ENCODE assay signal across 9 mouse cellular contexts in the genomic region with DNA sequence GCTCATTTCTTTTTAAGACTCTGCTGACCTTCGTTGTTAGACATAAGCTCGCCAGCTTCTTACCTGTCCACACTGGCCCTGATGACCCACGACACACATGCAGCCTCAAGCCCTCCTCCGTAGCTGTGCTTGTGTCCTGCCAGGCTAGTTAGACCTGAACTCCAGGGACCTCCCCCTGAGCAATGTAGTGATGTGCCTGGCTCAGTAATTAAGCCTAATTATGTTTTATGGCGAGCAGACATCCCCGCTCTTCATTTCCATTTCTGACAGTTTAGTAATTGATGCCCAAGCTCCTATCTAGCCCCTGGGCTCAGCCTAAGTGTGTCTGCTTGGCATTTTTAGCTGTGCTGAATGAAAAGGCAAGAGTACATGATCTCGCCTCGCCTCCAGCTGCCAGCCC. TPM values are rescaled to one million over a fixed set of nuclear protein-coding genes. Genes with fewer than 3 reads are reported as not detected.
A peak's percentile ranks its signal among the peaks of the same experiment; 100 is the strongest.
DNase-seq lines count a peak whose midpoint lies in the region; ATAC-seq and TF ChIP-seq lines count a peak whose summit lies in the region.
"Had no signal": no experiment of that assay in that cellular context is flagged by ENCODE, and none has a peak within 500 bp of the region (broad histone marks: within the 10 kb centered on the region; RNA-seq: fewer than 3 reads in every experiment).

No protein-coding gene starts in this region.

- ATAC-seq in forebrain, embryonic 11.5 days (replicated peaks; ENCODE audit: low FRiP score) = peak; percentile 65
- ATAC-seq in forebrain, postnatal 0 days = no peak
- ATAC-seq in limb, embryonic 14.5 days (ENCODE audit: low FRiP score, low read depth) = no peak
- peak; percentile 50 for ATAC-seq in forebrain, embryonic 14.5 days
- peak; percentile 64 for ATAC-seq in neural tube, embryonic 13.5 days (ENCODE audit: low read depth)

- no peak overlapping the region for H3K4me3 ChIP-seq in forebrain, embryonic 11.5 days (ENCODE audit: low read depth, low read length)
- H3K4me3 ChIP-seq in forebrain, postnatal 0 days (ENCODE audit: low read depth, low read length) = no peak overlapping the region
- H3K4me3 ChIP-seq in limb, embryonic 14.5 days (replicated peaks; ENCODE audit: low read length) = no peak overlapping the region
- H3K4me3 ChIP-seq in limb, embryonic 10.5 days = no peak overlapping the region
- no peak overlapping the region for H3K4me3 ChIP-seq in forebrain, embryonic 14.5 days (ENCODE audit: low read depth, low read length)
- no peak overlapping the region for H3K4me3 ChIP-seq in neural tube, embryonic 13.5 days

- no peak for TF ChIP-seq CTCF in forebrain, postnatal 0 days (IDR thresholded peaks at IDR 0.05; ENCODE audit: low read depth)

- H3K9ac ChIP-seq in forebrain, embryonic 11.5 days (ENCODE audit: low read length) = no peak overlapping the region
- no peak overlapping the region for H3K9ac ChIP-seq in forebrain, postnatal 0 days
- no peak overlapping the region for H3K9ac ChIP-seq in limb, embryonic 14.5 days (ENCODE audit: low read depth, low read length, severe bottlenecking)
- H3K9ac ChIP-seq in forebrain, embryonic 14.5 days (ENCODE audit: low read length) = no peak overlapping the region
- H3K9ac ChIP-seq in neural tube, embryonic 13.5 days = no peak overlapping the region

- H3K9me3 ChIP-seq in forebrain, embryonic 11.5 days (ENCODE audit: control insufficient read depth, low read length) = peaks cover 3% of the 10 kb centered on the region
- H3K9me3 ChIP-seq in forebrain, postnatal 0 days (ENCODE audit: low read length) = no peaks in the 10 kb centered on the region
- H3K9me3 ChIP-seq in limb, embryonic 14.5 days (ENCODE audit: control insufficient read depth, low read length) = no peaks in the 10 kb centered on the region
- H3K9me3 ChIP-seq in limb, embryonic 10.5 days (replicated peaks) = no peaks in the 10 kb centered on the region
- H3K9me3 ChIP-seq in forebrain, embryonic 14.5 days (replicated peaks; ENCODE audit: control insufficient read depth, low read length) = no peaks in the 10 kb centered on the region
- no peaks in the 10 kb centered on the region for H3K9me3 ChIP-seq in neural tube, embryonic 13.5 days

- peaks cover 12% of the 10 kb centered on the region for H3K4me1 ChIP-seq in forebrain, embryonic 11.5 days (replicated peaks; ENCODE audit: control insufficient read depth, insufficient read depth, low read length)
- 0 out of 2 replicates have a peak, but pooled peaks cover 10% of the 10 kb centered on the region for H3K4me1 ChIP-seq in forebrain, postnatal 0 days (ENCODE audit: insufficient read depth)
- peaks cover 4% of the 10 kb centered on the region; the same call in 1 of the 2 replicates for H3K4me1 ChIP-seq in limb, embryonic 14.5 days (ENCODE audit: control insufficient read depth, insufficient read depth, low read length)
- peaks cover 14% of the 10 kb centered on the region for H3K4me1 ChIP-seq in limb, embryonic 10.5 days
- H3K4me1 ChIP-seq in forebrain, embryonic 14.5 days (ENCODE audit: control insufficient read depth, insufficient read depth, low read length) = peaks cover 16% of the 10 kb centered on the region
- peaks cover 34% of the 10 kb centered on the region for H3K4me1 ChIP-seq in neural tube, embryonic 13.5 days (replicated peaks)

- no peak for DNase-seq in forebrain, embryonic 11.5 days (ENCODE audit: low spot score)
- no peak for DNase-seq in forebrain, postnatal 0 days
- DNase-seq in limb, embryonic 14.5 days (ENCODE audit: low spot score) = no peak
- DNase-seq in limb, embryonic 10.5 days (ENCODE audit: low spot score) = no peak
- peak; percentile 48 for DNase-seq in forebrain, embryonic 14.5 days (ENCODE audit: low spot score)
- DNase-seq in thymus, postnatal 4 days = no peak
- DNase-seq in cerebellum, postnatal 36 days = no peak
- DNase-seq: lung, postnatal 36 days had no signal

- no peak overlapping the region for H3K27ac ChIP-seq in forebrain, embryonic 11.5 days (ENCODE audit: low read depth, low read length)
- no peak overlapping the region for H3K27ac ChIP-seq in forebrain, postnatal 0 days (ENCODE audit: low read depth, low read length)
- 0 out of 2 replicates have a peak overlapping the region, but pooled peaks have one; percentile 15 for H3K27ac ChIP-seq in limb, embryonic 14.5 days (replicated peaks; ENCODE audit: low read depth, low read length)
- no peak overlapping the region for H3K27ac ChIP-seq in limb, embryonic 10.5 days
- H3K27ac ChIP-seq in forebrain, embryonic 14.5 days (ENCODE audit: low read depth, low read length) = peak overlapping the region; percentile 22; the same call in 1 of the 2 replicates
- H3K27ac ChIP-seq in neural tube, embryonic 13.5 days (replicated peaks) = peak overlapping the region; percentile 35

- no peak for TF ChIP-seq POLR2A in limb, embryonic 14.5 days (IDR thresholded peaks at IDR 0.05; ENCODE audit: borderline replicate concordance, extremely low read depth, insufficient read depth, insufficient read length)

- WGBS in forebrain, embryonic 11.5 days = 70% methylated on average over 8 of the region's 8 CpGs
- WGBS in forebrain, postnatal 0 days = 40% methylated on average over 8 of the region's 8 CpGs
- WGBS in limb, embryonic 14.5 days = 74% methylated on average over 8 of the region's 8 CpGs
- WGBS in limb, embryonic 10.5 days = 78% methylated on average over 8 of the region's 8 CpGs
- 34% methylated on average over 8 of the region's 8 CpGs for WGBS in forebrain, embryonic 14.5 days
- WGBS in neural tube, embryonic 13.5 days = 36% methylated on average over 8 of the region's 8 CpGs

- H3K27me3 ChIP-seq in forebrain, embryonic 11.5 days (ENCODE audit: control insufficient read depth, insufficient read depth, low read length) = no peaks in the 10 kb centered on the region
- no peaks in the 10 kb centered on the region for H3K27me3 ChIP-seq in forebrain, postnatal 0 days (ENCODE audit: insufficient read depth, low read length)
- H3K27me3 ChIP-seq in limb, embryonic 14.5 days (ENCODE audit: control insufficient read depth, insufficient read depth, low read length) = no peaks in the 10 kb centered on the region
- H3K27me3 ChIP-seq in limb, embryonic 10.5 days (ENCODE audit: low read depth, poor library complexity, severe bottlenecking) = no peaks in the 10 kb centered on the region
- H3K27me3 ChIP-seq in forebrain, embryonic 14.5 days (replicated peaks; ENCODE audit: control insufficient read depth, insufficient read depth, low read length) = no peaks in the 10 kb centered on the region
- no peaks in the 10 kb centered on the region for H3K27me3 ChIP-seq in neural tube, embryonic 13.5 days

- H3K4me2 ChIP-seq in forebrain, embryonic 11.5 days (ENCODE audit: low read depth, low read length, severe bottlenecking) = 0 out of 2 replicates have a peak overlapping the region, but pooled peaks have one; percentile 8
- no peak overlapping the region for H3K4me2 ChIP-seq in forebrain, postnatal 0 days (ENCODE audit: low read depth)
- no peak overlapping the region for H3K4me2 ChIP-seq in limb, embryonic 14.5 days (replicated peaks; ENCODE audit: low read depth, low read length, severe bottlenecking)
- H3K4me2 ChIP-seq in forebrain, embryonic 14.5 days (ENCODE audit: low read length) = no peak overlapping the region
- H3K4me2 ChIP-seq in neural tube, embryonic 13.5 days = peak overlapping the region; percentile 29

- H3K36me3 ChIP-seq in forebrain, embryonic 11.5 days (ENCODE audit: control insufficient read depth, insufficient read depth, low read length) = peaks cover 14% of the 10 kb centered on the region
- H3K36me3 ChIP-seq in forebrain, postnatal 0 days (ENCODE audit: insufficient read depth) = peaks cover 20% of the 10 kb centered on the region
- peaks cover 43% of the 10 kb centered on the region for H3K36me3 ChIP-seq in limb, embryonic 14.5 days (ENCODE audit: control insufficient read depth, insufficient read depth, low read length)
- peaks cover 84% of the 10 kb centered on the region for H3K36me3 ChIP-seq in limb, embryonic 10.5 days
- H3K36me3 ChIP-seq in forebrain, embryonic 14.5 days (ENCODE audit: control insufficient read depth, insufficient read depth, low read length) = peaks cover 26% of the 10 kb centered on the region
- peaks cover 43% of the 10 kb centered on the region for H3K36me3 ChIP-seq in neural tube, embryonic 13.5 days

RNA-seq across cellular contexts. Expression of a gene that starts 22.3 kb away (rescaled TPM):
- polyA plus RNA-seq in forebrain, embryonic 11.5 days (2014; fragmentation: Nextera tagmentation; extraction: Ambion mirVana) = 954 and 974 TPM in 2 replicates
- 128 and 150 TPM in 2 replicates for total RNA-seq in forebrain, postnatal 0 days (2014; rRNA removed)
- 307 and 319 TPM in 2 replicates for polyA plus RNA-seq in forebrain, postnatal 0 days (2015; fragmentation: Nextera tagmentation; extraction: Ambion mirVana)
- polyA plus RNA-seq in limb, embryonic 14.5 days (2012; rRNA removed) = 674 and 696 TPM in 2 replicates
- 746 and 782 TPM in 2 replicates for polyA plus RNA-seq in limb, embryonic 14.5 days (2014; fragmentation: Nextera tagmentation; extraction: Ambion mirVana)
- polyA plus RNA-seq in limb, embryonic 10.5 days (2016; fragmentation: Nextera tagmentation; extraction: Ambion mirVana) = 697 and 777 TPM in 2 replicates
- polyA plus RNA-seq in forebrain, embryonic 14.5 days (2014; fragmentation: Nextera tagmentation; extraction: Ambion mirVana) = 691 and 743 TPM in 2 replicates
- polyA plus RNA-seq in neural tube, embryonic 13.5 days (2015; fragmentation: Nextera tagmentation; extraction: Ambion mirVana) = 643 and 747 TPM in 2 replicates

Comparison
In these comparisons a context has a peak if more than half of its experiments do, and no peak if none do; other contexts are left out.
1. ATAC-seq: peak in forebrain, embryonic 11.5 days (single experiment), forebrain, embryonic 14.5 days (single experiment) and neural tube, embryonic 13.5 days (single experiment); none in forebrain, postnatal 0 days (single experiment) and limb, embryonic 14.5 days (single experiment).
2. H3K27ac ChIP-seq: peak in limb, embryonic 14.5 days (single experiment), forebrain, embryonic 14.5 days (single experiment) and neural tube, embryonic 13.5 days (single experiment); none in forebrain, embryonic 11.5 days (single experiment), forebrain, postnatal 0 days (single experiment) and limb, embryonic 10.5 days (single experiment).
3. H3K4me2 ChIP-seq: peak in forebrain, embryonic 11.5 days (single experiment) and neural tube, embryonic 13.5 days (single experiment); none in forebrain, postnatal 0 days (single experiment), limb, embryonic 14.5 days (single experiment) and forebrain, embryonic 14.5 days (single experiment).